Mouse (Mus musculus): ENCODE data around the gene Med29. TPM values are rescaled to one million over a fixed set of nuclear protein-coding genes. Genes with fewer than 3 reads are reported as not detected.

The Med29 gene
- polyA plus RNA-seq, 1 experiment: 46.5 TPM

DNA sequence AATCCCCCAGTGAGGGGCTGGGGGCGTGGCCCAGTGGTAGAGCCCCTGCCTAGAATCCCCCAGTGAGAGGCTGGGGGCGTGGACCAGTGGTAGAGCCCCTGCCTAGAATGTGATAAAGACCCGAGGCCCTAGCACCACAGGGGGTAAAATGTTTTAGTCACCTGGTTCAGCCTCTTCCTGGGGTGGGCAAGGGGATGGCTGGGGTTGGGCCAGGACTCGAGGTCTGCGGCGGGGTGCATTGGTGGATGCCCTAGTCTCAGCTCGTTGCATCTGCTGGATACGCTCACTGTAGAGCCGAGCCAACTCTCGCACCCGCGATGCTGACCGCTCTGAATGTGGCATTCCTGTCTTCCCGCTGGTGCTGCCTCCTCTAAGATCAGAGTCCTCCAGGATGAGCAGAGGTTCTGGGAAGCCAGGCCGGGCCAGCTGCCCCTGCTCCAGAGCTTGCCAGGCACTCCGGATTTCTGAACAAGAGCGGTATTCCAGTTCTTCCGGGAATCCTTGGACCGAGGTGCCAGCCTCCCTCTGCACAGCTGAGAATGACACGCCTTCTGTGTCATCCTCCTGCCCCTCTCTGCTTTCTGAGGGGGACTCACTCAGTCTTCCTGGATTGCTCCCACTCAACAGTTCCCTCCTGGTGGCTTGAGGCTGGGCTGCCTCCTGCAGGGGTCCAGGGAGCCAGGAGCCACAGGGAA lies 30.7 kb downstream of the Med29 start:
- DNase-seq (ENCODE audit: low read depth): no peak
- no peak for TF ChIP-seq POLR2A (IDR thresholded peaks at IDR 0.05; ENCODE audit: borderline replicate concordance, extremely low read depth, insufficient read depth, insufficient read length, poor library complexity, severe bottlenecking)
- no peak for TF ChIP-seq CTCF (IDR thresholded peaks at IDR 0.05; ENCODE audit: borderline replicate concordance, extremely low read depth, insufficient read depth, insufficient read length)

GRCm38 (mm10) chr7:28360291-28360690 lies 32.2 kb downstream of the Med29 start:
- no peak for DNase-seq (ENCODE audit: low read depth)

GRCm38 (mm10) chr7:28359854-28360253 lies 32.7 kb downstream of the Med29 start:
- TF ChIP-seq CTCF (IDR thresholded peaks at IDR 0.05; ENCODE audit: borderline replicate concordance, extremely low read depth, insufficient read depth, insufficient read length) (no peak), POLR2A (IDR thresholded peaks at IDR 0.05; ENCODE audit: borderline replicate concordance, extremely low read depth, insufficient read depth, insufficient read length, poor library complexity, severe bottlenecking) (no peak)
- DNase-seq (ENCODE audit: low read depth): no peak

More at GRCm38 (mm10) chr7:28360291-28360690, 32.2 kb downstream of the Med29 start:
- no peak for TF ChIP-seq CTCF (IDR thresholded peaks at IDR 0.05; ENCODE audit: borderline replicate concordance, extremely low read depth, insufficient read depth, insufficient read length)
- TF ChIP-seq POLR2A (IDR thresholded peaks at IDR 0.05; ENCODE audit: borderline replicate concordance, extremely low read depth, insufficient read depth, insufficient read length, poor library complexity, severe bottlenecking): no peak

DNA sequence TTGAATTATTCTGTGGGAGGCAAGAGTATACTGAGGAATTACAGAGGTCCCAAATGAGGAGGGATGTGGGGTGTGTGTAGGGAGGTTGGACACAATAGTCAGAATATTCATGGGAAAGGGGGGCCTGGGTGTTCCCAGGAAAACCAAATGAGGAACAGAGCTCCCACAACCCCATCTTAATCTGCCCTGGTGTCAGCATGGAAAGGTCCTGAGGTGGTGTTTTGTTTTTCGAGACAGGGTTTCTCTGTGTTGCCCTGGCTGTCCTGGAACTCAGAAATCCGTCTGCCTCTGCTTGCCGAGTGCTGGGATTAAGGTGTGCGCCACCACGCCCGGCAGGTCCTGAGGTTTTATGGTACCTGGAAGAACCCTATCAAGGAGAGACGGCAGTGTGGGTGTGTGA lies 34.1 kb downstream of the Med29 start:
- no peak for DNase-seq (ENCODE audit: low read depth)
- TF ChIP-seq CTCF (IDR thresholded peaks at IDR 0.05; ENCODE audit: borderline replicate concordance, extremely low read depth, insufficient read depth, insufficient read length) (no peak), POLR2A (IDR thresholded peaks at IDR 0.05; ENCODE audit: borderline replicate concordance, extremely low read depth, insufficient read depth, insufficient read length, poor library complexity, severe bottlenecking) (no peak)

- TF ChIP-seq CTCF (IDR thresholded peaks at IDR 0.05; ENCODE audit: borderline replicate concordance, extremely low read depth, insufficient read depth, insufficient read length): no peak
- DNase-seq (ENCODE audit: low read depth): peak; percentile 59
Observed at GRCm38 (mm10) chr7:28357984-28358383, 34.5 kb downstream of the Med29 start.

DNA sequence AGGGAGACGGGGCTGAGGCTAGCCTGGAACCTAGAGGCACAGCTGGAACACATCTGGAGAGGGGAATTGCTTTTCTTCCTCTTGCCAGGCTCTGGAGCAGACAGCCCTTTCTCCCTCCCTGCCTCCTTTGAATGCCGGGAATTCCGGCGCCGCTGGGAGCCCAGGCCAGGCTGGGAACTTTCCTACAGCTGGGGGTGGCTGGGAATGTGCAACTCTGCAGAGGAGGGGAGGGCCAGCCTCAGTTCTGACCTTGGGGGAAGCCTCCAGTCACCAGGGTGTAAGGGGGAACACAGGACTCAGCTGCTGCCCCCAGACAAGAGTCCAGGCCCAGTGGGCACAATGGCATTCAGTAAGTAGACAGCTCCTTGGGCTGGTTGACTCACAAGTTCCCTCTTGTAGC lies 35.5 kb downstream of the Med29 start:
- TF ChIP-seq CTCF (IDR thresholded peaks at IDR 0.05; ENCODE audit: borderline replicate concordance, extremely low read depth, insufficient read depth, insufficient read length) (no peak), POLR2A (IDR thresholded peaks at IDR 0.05; ENCODE audit: borderline replicate concordance, extremely low read depth, insufficient read depth, insufficient read length, poor library complexity, severe bottlenecking) (no peak)
- DNase-seq (ENCODE audit: low read depth): no peak

DNA sequence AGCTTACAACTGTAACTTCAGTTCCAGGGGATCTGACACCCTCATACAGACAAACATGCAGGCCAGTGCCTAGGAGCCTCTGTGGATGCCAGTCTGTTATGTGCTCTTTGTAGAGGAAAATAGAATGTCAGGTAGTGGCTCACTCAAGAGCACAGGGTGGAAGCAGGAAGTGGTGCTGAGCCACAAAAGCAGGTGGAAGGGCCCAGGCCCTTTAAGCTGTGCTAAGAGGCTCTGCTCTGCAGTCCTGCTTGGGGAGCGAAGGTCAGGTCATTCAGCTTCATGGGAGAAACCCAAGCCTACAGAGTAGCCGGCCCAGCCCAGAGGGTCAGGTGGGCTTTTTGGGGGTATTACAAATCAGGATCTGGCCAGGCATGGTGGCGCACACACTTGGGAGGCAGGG lies 37.3 kb downstream of the Med29 start:
- DNase-seq (ENCODE audit: low read depth): no peak
- TF ChIP-seq CTCF (IDR thresholded peaks at IDR 0.05; ENCODE audit: borderline replicate concordance, extremely low read depth, insufficient read depth, insufficient read length): no peak
- no peak for TF ChIP-seq POLR2A (IDR thresholded peaks at IDR 0.05; ENCODE audit: borderline replicate concordance, extremely low read depth, insufficient read depth, insufficient read length, poor library complexity, severe bottlenecking)

- no peak for DNase-seq (ENCODE audit: low read depth)
- TF ChIP-seq POLR2A (IDR thresholded peaks at IDR 0.05; ENCODE audit: borderline replicate concordance, extremely low read depth, insufficient read depth, insufficient read length, poor library complexity, severe bottlenecking): no peak
- no peak for TF ChIP-seq CTCF (IDR thresholded peaks at IDR 0.05; ENCODE audit: borderline replicate concordance, extremely low read depth, insufficient read depth, insufficient read length)
Observed at GRCm38 (mm10) chr7:28354596-28354995, 37.9 kb downstream of the Med29 start.

GRCm38 (mm10) chr7:28354113-28354581 lies 38.4 kb downstream of the Med29 start:
- TF ChIP-seq CTCF (IDR thresholded peaks at IDR 0.05; ENCODE audit: borderline replicate concordance, extremely low read depth, insufficient read depth, insufficient read length) (no peak), POLR2A (IDR thresholded peaks at IDR 0.05; ENCODE audit: borderline replicate concordance, extremely low read depth, insufficient read depth, insufficient read length, poor library complexity, severe bottlenecking) (no peak)
- DNase-seq (ENCODE audit: low read depth): no peak

DNA sequence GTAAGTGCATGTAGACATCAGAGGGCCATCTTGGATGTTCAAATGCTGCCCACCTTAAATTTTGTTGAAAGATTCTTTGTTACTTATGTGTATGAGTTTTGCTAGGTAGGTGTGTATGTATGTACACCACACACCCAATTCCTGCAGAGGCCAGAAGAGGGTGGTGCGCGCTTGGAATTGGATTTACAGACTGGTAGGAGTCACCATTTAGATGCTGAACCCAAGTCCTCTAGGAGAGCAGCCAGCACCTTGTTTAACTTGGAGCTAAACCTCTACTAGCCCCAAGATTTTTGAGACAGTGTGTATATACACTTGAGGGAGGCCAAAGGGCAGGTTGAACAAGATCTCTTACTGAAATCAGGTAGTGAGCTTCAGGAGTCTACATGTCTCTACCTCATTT lies 39.2 kb downstream of the Med29 start:
- TF ChIP-seq POLR2A (IDR thresholded peaks at IDR 0.05; ENCODE audit: borderline replicate concordance, extremely low read depth, insufficient read depth, insufficient read length, poor library complexity, severe bottlenecking) (no peak), CTCF (IDR thresholded peaks at IDR 0.05; ENCODE audit: borderline replicate concordance, extremely low read depth, insufficient read depth, insufficient read length) (no peak)
- no peak for DNase-seq (ENCODE audit: low read depth)

DNA sequence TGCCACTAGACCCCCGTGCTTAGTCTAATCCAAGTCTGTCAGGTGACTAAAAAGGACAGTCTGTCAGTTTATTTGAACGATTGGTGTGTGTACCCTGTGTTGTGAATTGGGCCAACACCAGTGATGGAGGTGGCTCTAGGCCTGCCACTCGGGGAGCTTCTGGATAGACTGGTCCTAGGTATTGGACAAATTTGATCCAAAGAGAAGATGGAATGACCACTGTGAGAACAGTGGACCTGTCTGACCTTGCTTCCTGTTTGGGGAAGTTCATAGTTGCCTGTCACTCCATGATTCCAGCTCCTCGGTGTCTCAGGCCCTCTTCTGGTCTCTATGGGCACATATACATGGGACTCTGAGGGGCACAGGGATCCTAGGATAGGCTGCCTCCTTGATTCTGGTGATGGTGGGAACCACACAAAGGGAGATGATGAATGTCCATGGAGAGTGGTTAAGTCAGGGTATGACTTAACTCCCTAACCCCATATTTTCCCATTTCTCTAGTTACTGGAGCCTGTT lies 40.8 kb downstream of the Med29 start:
- no peak for DNase-seq (ENCODE audit: low read depth)
- TF ChIP-seq CTCF (IDR thresholded peaks at IDR 0.05; ENCODE audit: borderline replicate concordance, extremely low read depth, insufficient read depth, insufficient read length) (no peak), POLR2A (IDR thresholded peaks at IDR 0.05; ENCODE audit: borderline replicate concordance, extremely low read depth, insufficient read depth, insufficient read length, poor library complexity, severe bottlenecking) (no peak)

Data from brain, embryonic 14.5 days (tissue).